Mouse (Mus musculus): ENCODE data around the gene Cflar.

- TF ChIP-seq MAX (IDR thresholded peaks at IDR 0.05; ENCODE audit: low read length) (no peak), TBP (conservative IDR thresholded peaks at IDR 0.05; ENCODE audit: low read depth, low read length) (no peak), CTCF (conservative IDR thresholded peaks at IDR 0.05 in 1 of 2, IDR thresholded peaks at IDR 0.05 in 1 of 2; ENCODE audit: low read depth in 2 of 2, low read length in 2 of 2) (0 out of 4 replicates have a peak, but pooled peaks of 1 of the 2 experiments have one; percentile 5), SIN3A (IDR thresholded peaks at IDR 0.05; ENCODE audit: low read length) (no peak), CHD2 (IDR thresholded peaks at IDR 0.05; ENCODE audit: low read length) (no peak), MAFK (IDR thresholded peaks at IDR 0.05; ENCODE audit: insufficient replicate concordance, low read length) (no peak), USF1 (IDR thresholded peaks at IDR 0.05; ENCODE audit: low read depth, low read length) (no peak), KAT2A (IDR thresholded peaks at IDR 0.05; ENCODE audit: insufficient replicate concordance, low read length) (no peak)
Observed at GRCm38 (mm10) chr1:58803531-58803930, 92.2 kb downstream of the Cflar start.

Measured in CH12.LX (cell line).